Mouse (Mus musculus): ENCODE data around the gene Tns1. TPM values are rescaled to one million over a fixed set of nuclear protein-coding genes. Genes with fewer than 3 reads are reported as not detected.

The Tns1 gene
- total and polyA plus RNA-seq, 3 experiments = 0.40 to 3.6 (median 0.89) TPM

- Histone ChIP-seq H3K4me1 (ENCODE audit: control insufficient read depth in 1 of 2, insufficient read depth in 2 of 2) (peaks cover 3 to 35% of the 10 kb centered on the region in 2 experiments; a peak in 2 of 4 replicates), H3K9me3 (replicated peaks; ENCODE audit: low read length) (no peaks in the 10 kb centered on the region), H3K9ac (ENCODE audit: insufficient read depth, low read depth) (no peak overlapping the region), H3K4me2 (ENCODE audit: insufficient read depth, low read depth, poor library complexity, severe bottlenecking) (no peak overlapping the region), H3K27me3 (replicated peaks) (no peaks in the 10 kb centered on the region), H3K36me3 (replicated peaks in 1 of 2; ENCODE audit: control insufficient read depth in 1 of 2, insufficient read depth in 1 of 2, low read length in 1 of 2) (peaks cover 0 to 4% of the 10 kb centered on the region in 2 experiments), H3K27ac (ENCODE audit: insufficient read depth, low read depth) (no peak overlapping the region), H3K4me3 (replicated peaks in 1 of 3; ENCODE audit: low read depth in 2 of 3, low read length in 2 of 3, poor library complexity in 1 of 3) (no peak overlapping the region), H3K79me2 (replicated peaks; ENCODE audit: control insufficient read depth, extremely low read depth, insufficient read depth, poor library complexity, severe bottlenecking) (no peaks in the 10 kb centered on the region)
- no peak for DNase-seq (ENCODE audit: extremely low read depth)
- dilution Hi-C loops (cut with MboI; ENCODE audit: extremely low pct_ligation_motif_present, extremely low pct_unique_long_range_greater_than_20kb, low sequenced_read_pairs) (no loop called here), in situ Hi-C loops (cut with MboI; ENCODE audit: low pct_ligation_motif_present, low pct_unique_long_range_greater_than_20kb, low sequenced_read_pairs) (no loop called here)
- TF ChIP-seq SMC3 (IDR thresholded peaks at IDR 0.05; ENCODE audit: low read depth, low read length) (no peak), POLR2AphosphoS2 (IDR thresholded peaks at IDR 0.05; ENCODE audit: low read depth, low read length) (no peak)
Observed at GRCm38 (mm10) chr1:73954614-73955013, 169.6 kb downstream of the Tns1 start.

GRCm38 (mm10) chr1:73954015-73954408, 170.2 kb downstream of the Tns1 start:
- H3K36me3 ChIP-seq (replicated peaks in 1 of 2; ENCODE audit: control insufficient read depth in 1 of 2, insufficient read depth in 1 of 2, low read length in 1 of 2) = peaks cover 0 to 4% of the 10 kb centered on the region in 2 experiments

GRCm38 (mm10) chr1:73953317-73954014, 170.8 kb downstream of the Tns1 start:
- in situ Hi-C loops (cut with MboI; ENCODE audit: low pct_ligation_motif_present, low pct_unique_long_range_greater_than_20kb, low sequenced_read_pairs) (no loop called here), dilution Hi-C loops (cut with MboI; ENCODE audit: extremely low pct_ligation_motif_present, extremely low pct_unique_long_range_greater_than_20kb, low sequenced_read_pairs) (no loop called here)
- no peak overlapping the region for H3K27ac ChIP-seq (ENCODE audit: insufficient read depth, low read depth)
- no peak for TF ChIP-seq USF1 (IDR thresholded peaks at IDR 0.05; ENCODE audit: low read depth, low read length)
- TF ChIP-seq ELF1 (IDR thresholded peaks at IDR 0.05; ENCODE audit: low read depth, low read length) = no peak
- no peak for TF ChIP-seq CHD1 (IDR thresholded peaks at IDR 0.05; ENCODE audit: low read depth, low read length)
- TF ChIP-seq CHD2 (IDR thresholded peaks at IDR 0.05; ENCODE audit: low read length) = no peak
- TF ChIP-seq ETS1 (conservative IDR thresholded peaks at IDR 0.05; ENCODE audit: low read depth, low read length) = no peak
- TF ChIP-seq KAT2A (IDR thresholded peaks at IDR 0.05; ENCODE audit: insufficient replicate concordance, low read length) = no peak
- no peak for TF ChIP-seq MAZ (IDR thresholded peaks at IDR 0.05; ENCODE audit: low read depth, low read length)
- no peak for TF ChIP-seq USF2 (conservative IDR thresholded peaks at IDR 0.05; ENCODE audit: low read depth, low read length)
- TF ChIP-seq PAX5 (IDR thresholded peaks at IDR 0.05; ENCODE audit: low read length) = no peak
- TF ChIP-seq E2F4 (IDR thresholded peaks at IDR 0.05; ENCODE audit: insufficient replicate concordance, low read depth, low read length) = no peak
- no peak for TF ChIP-seq MEF2A (IDR thresholded peaks at IDR 0.05; ENCODE audit: borderline replicate concordance, low read depth, low read length)
- no peak overlapping the region for H3K4me3 ChIP-seq (replicated peaks in 1 of 3; ENCODE audit: low read depth in 2 of 3, low read length in 2 of 3, poor library complexity in 1 of 3)
- no peaks in the 10 kb centered on the region for H3K27me3 ChIP-seq (replicated peaks)
- H3K4me1 ChIP-seq (ENCODE audit: control insufficient read depth in 1 of 2, insufficient read depth in 2 of 2) = peaks cover 3 to 35% of the 10 kb centered on the region in 2 experiments; a peak in 2 of 4 replicates
- no peak overlapping the region for H3K4me2 ChIP-seq (ENCODE audit: insufficient read depth, low read depth, poor library complexity, severe bottlenecking)
- no peaks in the 10 kb centered on the region for H3K9me3 ChIP-seq (replicated peaks; ENCODE audit: low read length)
- peaks cover 0 to 4% of the 10 kb centered on the region in 2 experiments for H3K36me3 ChIP-seq (replicated peaks in 1 of 2; ENCODE audit: control insufficient read depth in 1 of 2, insufficient read depth in 1 of 2, low read length in 1 of 2)
- no peak overlapping the region for H3K9ac ChIP-seq (ENCODE audit: insufficient read depth, low read depth)
- no peak for DNase-seq (ENCODE audit: extremely low read depth)
- H3K79me2 ChIP-seq (replicated peaks; ENCODE audit: control insufficient read depth, extremely low read depth, insufficient read depth, poor library complexity, severe bottlenecking) = no peaks in the 10 kb centered on the region

More at GRCm38 (mm10) chr1:73954015-73954408, 170.2 kb downstream of the Tns1 start:
- TF ChIP-seq MXI1 (IDR thresholded peaks at IDR 0.05; ENCODE audit: low read depth, low read length) (no peak), GABPA (IDR thresholded peaks at IDR 0.05; ENCODE audit: insufficient replicate concordance, low read depth, low read length) (no peak), IRF4 (IDR thresholded peaks at IDR 0.05; ENCODE audit: low read depth, low read length) (no peak), KAT2A (IDR thresholded peaks at IDR 0.05; ENCODE audit: insufficient replicate concordance, low read length) (no peak), USF1 (IDR thresholded peaks at IDR 0.05; ENCODE audit: low read depth, low read length) (no peak), SIN3A (IDR thresholded peaks at IDR 0.05; ENCODE audit: low read length) (no peak), PAX5 (IDR thresholded peaks at IDR 0.05; ENCODE audit: low read length) (no peak), E2F4 (IDR thresholded peaks at IDR 0.05; ENCODE audit: insufficient replicate concordance, low read depth, low read length) (no peak), MAX (IDR thresholded peaks at IDR 0.05; ENCODE audit: low read length) (no peak)
- Histone ChIP-seq H3K4me3 (replicated peaks in 1 of 3; ENCODE audit: low read depth in 2 of 3, low read length in 2 of 3, poor library complexity in 1 of 3) (no peak overlapping the region), H3K9ac (ENCODE audit: insufficient read depth, low read depth) (no peak overlapping the region), H3K79me2 (replicated peaks; ENCODE audit: control insufficient read depth, extremely low read depth, insufficient read depth, poor library complexity, severe bottlenecking) (no peaks in the 10 kb centered on the region), H3K4me2 (ENCODE audit: insufficient read depth, low read depth, poor library complexity, severe bottlenecking) (no peak overlapping the region), H3K4me1 (ENCODE audit: control insufficient read depth in 1 of 2, insufficient read depth in 2 of 2) (peaks cover 3 to 35% of the 10 kb centered on the region in 2 experiments; a peak in 2 of 4 replicates), H3K27ac (ENCODE audit: insufficient read depth, low read depth) (no peak overlapping the region), H3K27me3 (replicated peaks) (no peaks in the 10 kb centered on the region), H3K9me3 (replicated peaks; ENCODE audit: low read length) (no peaks in the 10 kb centered on the region)
- in situ Hi-C loops (cut with MboI; ENCODE audit: low pct_ligation_motif_present, low pct_unique_long_range_greater_than_20kb, low sequenced_read_pairs) (no loop called here), dilution Hi-C loops (cut with MboI; ENCODE audit: extremely low pct_ligation_motif_present, extremely low pct_unique_long_range_greater_than_20kb, low sequenced_read_pairs) (no loop called here)
- no peak for DNase-seq (ENCODE audit: extremely low read depth)

Data from CH12.LX (cell line).